Mouse (Mus musculus): ENCODE results near the gene Sds.

GRCm38 (mm10) chr5:120436885-120437495 lies 39.3 kb upstream of the Sds start:
- no peak for TF ChIP-seq POLR2A (IDR thresholded peaks at IDR 0.05; ENCODE audit: borderline replicate concordance, extremely low read depth, low read depth, low read length)
- TF ChIP-seq CTCF (IDR thresholded peaks at IDR 0.05; ENCODE audit: insufficient read depth, low read length): no peak

All from lung, adult 2 months (tissue).